Comparison of ENCODE assay signal across 13 mouse cellular contexts in genomic region chr14:33214767-33215128, GRCm38 (mm10). TPM values are rescaled to one million over a fixed set of nuclear protein-coding genes. Genes with fewer than 3 reads are reported as not detected.
DNase-seq lines count a peak whose midpoint lies in the region; ATAC-seq lines count a peak whose summit lies in the region.
"Had no signal": no experiment of that assay in that cellular context is flagged by ENCODE, and none has a peak within 500 bp of the region (broad histone marks: within the 10 kb centered on the region; RNA-seq: fewer than 3 reads in every experiment).

No protein-coding gene starts in this region.

- H3K27ac ChIP-seq in kidney, embryonic 14.5 days (ENCODE audit: low read depth, low read length): no peak overlapping the region
- no peak overlapping the region for H3K27ac ChIP-seq in midbrain, embryonic 15.5 days
- no peak overlapping the region for H3K27ac ChIP-seq in midbrain, embryonic 10.5 days (replicated peaks)
- H3K27ac ChIP-seq in liver, embryonic 15.5 days (replicated peaks): no peak overlapping the region
- H3K27ac ChIP-seq: embryonic facial prominence, embryonic 13.5 days; forebrain, embryonic 15.5 days had no signal

- intact Hi-C loops in gastrocnemius, postnatal 14 days (cut with DNase I; ENCODE audit: low total_unique reads): loop anchor here (2.0 to 5.0 kb wide), 2 partner anchors 88 to 158 kb away; no protein-coding TSS in a partner anchor

- ATAC-seq in kidney, embryonic 14.5 days (ENCODE audit: low FRiP score, low TSS enrichment): 0 out of 2 replicates have a peak, but pooled peaks have one; percentile 9
- peak; percentile 13; the same call in 1 of the 2 replicates for ATAC-seq in midbrain, embryonic 15.5 days (replicated peaks)
- ATAC-seq in liver, embryonic 15.5 days (ENCODE audit: insufficient read depth): peak; percentile 41

- no peaks in the 10 kb centered on the region; the same call in 1 of the 2 replicates for H3K27me3 ChIP-seq in kidney, embryonic 14.5 days (ENCODE audit: control insufficient read depth, insufficient read depth, low read length)
- H3K27me3 ChIP-seq in midbrain, embryonic 15.5 days (replicated peaks): peaks cover 6% of the 10 kb centered on the region; the same call in 1 of the 2 replicates
- peaks cover 24% of the 10 kb centered on the region for H3K27me3 ChIP-seq in midbrain, embryonic 10.5 days (ENCODE audit: low read depth, poor library complexity, severe bottlenecking)
- H3K27me3 ChIP-seq in liver, embryonic 15.5 days: peaks cover 19% of the 10 kb centered on the region

- H3K4me2 ChIP-seq in kidney, embryonic 14.5 days (replicated peaks; ENCODE audit: low read depth, low read length): no peak overlapping the region
- H3K4me2 ChIP-seq in midbrain, embryonic 15.5 days: no peak overlapping the region
- peak overlapping the region; percentile 29; the same call in 1 of the 2 replicates for H3K4me2 ChIP-seq in liver, embryonic 15.5 days

- no peaks in the 10 kb centered on the region for H3K9me3 ChIP-seq in kidney, embryonic 14.5 days (ENCODE audit: control insufficient read depth, low read length)
- H3K9me3 ChIP-seq in midbrain, embryonic 15.5 days: no peaks in the 10 kb centered on the region
- H3K9me3 ChIP-seq in midbrain, embryonic 10.5 days (replicated peaks): no peaks in the 10 kb centered on the region
- no peaks in the 10 kb centered on the region for H3K9me3 ChIP-seq in liver, embryonic 15.5 days (replicated peaks)
- H3K9me3 ChIP-seq: embryonic facial prominence, embryonic 13.5 days; forebrain, embryonic 15.5 days had no signal

- no peaks in the 10 kb centered on the region for H3K36me3 ChIP-seq in kidney, embryonic 14.5 days (ENCODE audit: control insufficient read depth, insufficient read depth, low read length)
- H3K36me3 ChIP-seq in midbrain, embryonic 15.5 days (replicated peaks): no peaks in the 10 kb centered on the region
- H3K36me3 ChIP-seq in midbrain, embryonic 10.5 days: no peaks in the 10 kb centered on the region
- H3K36me3 ChIP-seq in liver, embryonic 15.5 days (replicated peaks): no peaks in the 10 kb centered on the region
- H3K36me3 ChIP-seq: embryonic facial prominence, embryonic 13.5 days; forebrain, embryonic 15.5 days had no signal

- 0 out of 2 replicates have a peak, but pooled peaks cover 3% of the 10 kb centered on the region for H3K4me1 ChIP-seq in kidney, embryonic 14.5 days (ENCODE audit: control insufficient read depth, insufficient read depth, low read length)
- H3K4me1 ChIP-seq in midbrain, embryonic 15.5 days: peaks cover 7% of the 10 kb centered on the region
- peaks cover 7% of the 10 kb centered on the region for H3K4me1 ChIP-seq in midbrain, embryonic 10.5 days
- H3K4me1 ChIP-seq in liver, embryonic 15.5 days (replicated peaks): peaks cover 16% of the 10 kb centered on the region

- no peak overlapping the region for H3K4me3 ChIP-seq in kidney, embryonic 14.5 days (ENCODE audit: low read length)
- H3K4me3 ChIP-seq in midbrain, embryonic 15.5 days: no peak overlapping the region
- H3K4me3 ChIP-seq in midbrain, embryonic 10.5 days: no peak overlapping the region
- no peak overlapping the region for H3K4me3 ChIP-seq in liver, embryonic 15.5 days (replicated peaks)
- H3K4me3 ChIP-seq: embryonic facial prominence, embryonic 13.5 days had no signal

- WGBS in kidney, embryonic 14.5 days: 28% methylated on average over 4 of the region's 4 CpGs
- WGBS in midbrain, embryonic 15.5 days: 32% methylated on average over 4 of the region's 4 CpGs
- 22% methylated on average over 4 of the region's 4 CpGs for WGBS in midbrain, embryonic 10.5 days
- 6% methylated on average over 4 of the region's 4 CpGs for WGBS in liver, embryonic 15.5 days (ENCODE audit: insufficient replicate concordance)

- no peak for DNase-seq in kidney, adult 8-10 months
- DNase-seq in midbrain, embryonic 10.5 days (ENCODE audit: low spot score): no peak
- DNase-seq in spleen, postnatal 36 days (ENCODE audit: low spot score in 2 of 2): no peak
- DNase-seq in left cerebral cortex, adult 18-20 months (ENCODE audit: low spot score in 2 of 2): no peak
- DNase-seq in gastrocnemius, postnatal 14 days: no peak
- DNase-seq: cerebellum, adult 2 months; heart, postnatal 36 days had no signal

- H3K9ac ChIP-seq in kidney, embryonic 14.5 days (ENCODE audit: low read depth, low read length): no peak overlapping the region
- H3K9ac ChIP-seq in midbrain, embryonic 15.5 days: no peak overlapping the region
- no peak overlapping the region for H3K9ac ChIP-seq in liver, embryonic 15.5 days

RNA-seq across cellular contexts. Expression of gene Arhgap22, which starts 0.9 kb away (rescaled TPM):
- polyA plus RNA-seq in kidney, embryonic 14.5 days (2014; fragmentation: Nextera tagmentation; extraction: Ambion mirVana): 1.1 and 2.6 TPM in 2 replicates
- polyA plus RNA-seq in midbrain, embryonic 15.5 days (2015; fragmentation: Nextera tagmentation; extraction: Ambion mirVana): 2.0 and 2.6 TPM in 2 replicates
- polyA plus RNA-seq in midbrain, embryonic 10.5 days (2016; fragmentation: Nextera tagmentation; extraction: Ambion mirVana): 2.0 and 2.1 TPM in 2 replicates
- polyA plus RNA-seq in liver, embryonic 15.5 days (2015; fragmentation: Nextera tagmentation; extraction: Ambion mirVana): 3.6 and 4.6 TPM in 2 replicates
- 10 to 100 TPM in 1 of 2 experiments, 1 to 10 TPM in 1; 7.5 to 12.0 TPM for total RNA-seq in left cerebral cortex, adult 18-20 months (2021)
- total RNA-seq in gastrocnemius, postnatal 14 days (2021): 1 to 10 TPM in 1 of 2 experiments, under 1 TPM in 1; 0.86 to 2.1 TPM
- total RNA-seq: granulocyte monocyte progenitor cell, adult 5-6 weeks had no signal

RNA-seq across cellular contexts. Expression of gene Wdfy4, which starts 29.4 kb away (rescaled TPM):
- polyA plus RNA-seq in kidney, embryonic 14.5 days (2014; fragmentation: Nextera tagmentation; extraction: Ambion mirVana): 0.10 and 0.31 TPM in 2 replicates
- 0.17 and 0.30 TPM in 2 replicates for polyA plus RNA-seq in midbrain, embryonic 15.5 days (2015; fragmentation: Nextera tagmentation; extraction: Ambion mirVana)
- polyA plus RNA-seq in midbrain, embryonic 10.5 days (2016; fragmentation: Nextera tagmentation; extraction: Ambion mirVana): 0.41 and 0.42 TPM in 2 replicates
- polyA plus RNA-seq in liver, embryonic 15.5 days (2015; fragmentation: Nextera tagmentation; extraction: Ambion mirVana): 1.2 and 2.1 TPM in 2 replicates
- 1 to 10 TPM; 1.1 to 2.1 TPM for total RNA-seq in left cerebral cortex, adult 18-20 months (2021)
- total RNA-seq in gastrocnemius, postnatal 14 days (2021): 1 to 10 TPM; 1.0 to 2.1 TPM
